Mouse (Mus musculus) gastrocnemius, postnatal 4 days (tissue): ENCODE results near the gene Lrch1. TPM values are rescaled to one million over a fixed set of nuclear protein-coding genes. Genes with fewer than 3 reads are reported as not detected.

Experiments used
- DNase-seq, 2 experiments: peaks; one replicate each; pipeline ENCODE4 v3.0.0; 2021 to 2022; ENCODE audit warnings: low spot score in 2 of 2, mixed read lengths in 2 of 2
- total RNA-seq, 2 experiments: library from RNA; stranded (reverse); gene quantifications; 2 replicates each; pipeline ENCODE4 v1.2.3; 2021

Gene Lrch1
- total RNA-seq, 2 experiments from 2014 or later, result 20.6 to 20.7 TPM

DNA sequence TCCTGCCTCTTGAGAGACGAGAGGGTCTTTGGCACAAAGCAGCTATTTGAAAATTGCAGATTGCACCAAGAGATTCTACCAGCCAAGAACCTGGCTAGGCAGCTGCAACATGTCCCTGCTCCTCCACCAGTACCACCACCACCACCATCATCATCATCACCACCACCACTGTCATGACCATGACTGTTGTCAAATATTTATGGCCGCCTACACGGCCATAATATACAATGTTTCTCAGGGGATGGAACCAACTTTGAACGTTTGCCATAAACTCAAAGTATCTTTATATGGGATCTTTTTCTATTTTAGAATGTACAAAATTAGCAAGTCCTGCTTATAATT lies 93.9 kb downstream of the Lrch1 start:
- no peak for DNase-seq

DNA sequence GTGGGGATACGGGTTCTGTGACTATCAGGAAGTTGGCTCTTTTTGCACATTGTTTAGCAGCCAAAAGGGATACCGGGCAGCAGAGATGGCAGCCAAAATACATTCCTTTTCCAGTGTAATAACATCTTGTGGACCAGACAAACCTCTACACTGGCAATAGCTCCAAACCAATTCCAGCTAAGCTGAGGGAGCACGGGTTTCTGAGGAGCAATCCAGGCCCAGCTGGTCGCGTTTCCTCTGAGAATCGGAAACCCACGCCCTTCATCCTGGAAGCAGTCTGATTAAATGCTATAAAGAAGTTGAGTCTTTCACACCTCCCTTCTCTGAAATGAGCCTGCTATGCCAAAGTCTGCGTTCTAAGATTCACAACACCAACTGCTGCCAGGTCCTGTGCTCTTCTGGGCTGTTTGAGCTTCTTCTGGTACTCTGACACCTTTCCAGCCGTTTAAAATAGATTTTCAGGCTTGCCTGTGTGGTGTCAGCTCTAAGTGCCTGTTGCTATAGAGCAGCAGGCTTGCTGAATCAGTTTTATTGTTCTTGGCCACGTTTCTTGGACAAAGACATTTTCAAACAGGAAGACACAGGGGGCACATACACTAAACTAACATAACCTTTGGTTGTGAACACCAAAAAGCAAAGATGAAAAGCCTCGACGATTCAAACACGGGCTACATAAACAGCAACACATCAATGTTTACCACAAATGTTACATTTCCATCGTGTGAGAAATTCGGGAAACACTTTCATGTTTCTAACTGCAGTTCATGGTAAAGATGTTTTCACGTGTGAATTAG lies 94.5 kb downstream of the Lrch1 start:
- peak in 1 of 2 experiments; percentile 39 for DNase-seq

GRCm38 (mm10) chr14:74851866-74852265 lies 95.8 kb downstream of the Lrch1 start:
- DNase-seq, result no peak

GRCm38 (mm10) chr14:74849020-74849419 lies 98.7 kb downstream of the Lrch1 start:
- DNase-seq, result no peak

DNA sequence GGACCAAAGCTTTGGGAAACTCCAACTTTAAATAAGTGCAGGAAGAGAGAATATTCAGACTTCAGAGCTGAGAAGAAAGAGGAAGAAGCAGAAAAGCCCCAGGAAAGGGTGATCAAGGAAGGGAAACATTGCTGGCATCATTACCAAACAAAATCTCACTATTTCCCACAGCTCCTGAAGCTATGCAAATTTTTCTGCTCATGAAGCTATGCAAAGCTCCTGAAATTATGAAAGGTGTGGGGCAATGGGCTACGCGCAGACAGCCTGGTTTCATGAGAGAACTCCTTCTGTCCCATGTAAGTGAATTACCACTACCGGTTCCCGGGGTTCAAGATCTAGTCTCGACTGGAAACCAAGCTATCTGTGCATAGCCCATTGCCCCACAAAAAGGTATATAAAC lies 99.5 kb downstream of the Lrch1 start:
- no peak for DNase-seq

DNA sequence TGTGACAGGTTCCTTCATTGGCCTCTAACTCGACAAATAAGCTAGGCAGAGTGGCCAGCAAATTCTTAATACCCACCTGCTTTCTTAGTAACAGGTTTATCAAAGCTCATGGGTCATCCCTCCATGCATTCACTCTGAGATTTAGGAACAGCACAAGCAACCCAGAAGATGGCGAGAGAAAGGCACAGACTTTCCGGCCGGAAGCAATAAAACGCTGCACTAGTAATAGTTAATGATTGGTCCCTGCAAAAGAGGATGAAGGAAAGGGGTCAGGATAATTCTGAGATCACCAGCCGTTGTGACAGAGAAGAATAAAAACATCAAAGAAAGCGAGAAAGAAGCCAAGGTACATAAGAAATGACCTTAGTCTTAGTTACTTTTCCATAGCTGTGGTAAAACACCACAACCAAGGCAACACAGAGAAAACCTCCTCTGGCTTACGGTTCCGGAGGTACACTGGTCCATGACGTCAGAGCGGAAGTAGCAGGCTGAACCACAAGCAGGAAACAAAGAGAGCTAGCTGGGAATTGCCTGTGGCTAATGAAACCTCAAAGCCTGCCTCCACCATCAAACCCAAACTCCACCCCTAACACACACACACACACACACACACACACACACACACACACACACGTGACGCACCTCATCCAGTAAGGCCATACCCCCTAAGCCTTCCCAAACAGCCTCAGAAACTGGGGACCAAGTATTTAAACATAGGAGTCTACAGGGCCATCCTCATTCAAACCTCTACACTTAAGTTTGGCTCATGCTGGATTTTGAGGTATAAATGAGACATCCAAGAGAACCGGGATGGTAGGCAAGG lies 100.2 kb downstream of the Lrch1 start:
- DNase-seq, result no peak

DNA sequence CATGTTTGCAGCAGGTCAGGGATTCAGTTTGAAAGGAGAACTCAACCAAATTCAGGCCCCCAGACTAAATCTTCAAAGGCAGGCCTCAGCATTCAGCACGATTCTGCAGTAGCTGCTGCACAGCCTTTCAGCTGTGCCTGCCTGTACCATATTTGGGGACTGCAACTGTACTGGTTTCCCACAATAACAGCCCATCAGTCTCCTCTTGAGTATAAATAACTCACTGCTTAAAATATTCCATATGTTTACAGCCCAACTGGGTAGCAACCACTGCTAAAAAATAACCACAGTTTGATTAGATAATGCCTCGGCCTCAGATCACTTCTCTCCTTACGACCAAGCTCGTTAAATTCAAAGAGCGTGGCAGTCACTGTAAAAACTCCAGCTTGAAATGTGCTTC lies 101.0 kb downstream of the Lrch1 start:
- DNase-seq, result no peak

GRCm38 (mm10) chr14:74845661-74846274 lies 101.9 kb downstream of the Lrch1 start:
- no peak for DNase-seq

- DNase-seq, result no peak
These were observed 106.0 kb downstream of the Lrch1 start for GRCm38 (mm10) chr14:74841708-74842107.

GRCm38 (mm10) chr14:74841297-74841696 lies 106.4 kb downstream of the Lrch1 start:
- no peak for DNase-seq

DNA sequence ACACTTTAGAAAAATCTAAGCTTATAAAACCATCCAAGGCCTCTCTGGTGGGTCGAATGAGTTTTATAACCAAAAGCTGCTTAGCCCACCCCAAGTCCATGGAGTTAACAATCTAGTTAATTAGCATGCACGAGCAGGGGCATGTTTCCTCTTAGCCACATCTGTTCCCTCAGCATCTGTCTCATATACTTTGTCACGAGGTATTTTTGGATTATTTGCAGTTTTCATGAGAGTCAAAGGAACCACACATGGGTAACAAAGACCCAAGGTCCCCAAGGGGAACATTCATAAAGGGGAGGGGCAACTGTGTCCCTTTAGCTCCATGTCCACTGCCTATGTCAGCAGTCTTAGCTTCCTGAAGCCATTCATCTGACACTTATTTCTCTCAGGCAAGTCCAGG lies 106.9 kb downstream of the Lrch1 start:
- no peak for DNase-seq

- DNase-seq, result no peak
These were observed 107.3 kb downstream of the Lrch1 start for GRCm38 (mm10) chr14:74840328-74840727.

GRCm38 (mm10) chr14:74838816-74839215 lies 108.9 kb downstream of the Lrch1 start:
- DNase-seq, result no peak

GRCm38 (mm10) chr14:74835010-74835409 lies 112.7 kb downstream of the Lrch1 start:
- DNase-seq, result no peak

DNA sequence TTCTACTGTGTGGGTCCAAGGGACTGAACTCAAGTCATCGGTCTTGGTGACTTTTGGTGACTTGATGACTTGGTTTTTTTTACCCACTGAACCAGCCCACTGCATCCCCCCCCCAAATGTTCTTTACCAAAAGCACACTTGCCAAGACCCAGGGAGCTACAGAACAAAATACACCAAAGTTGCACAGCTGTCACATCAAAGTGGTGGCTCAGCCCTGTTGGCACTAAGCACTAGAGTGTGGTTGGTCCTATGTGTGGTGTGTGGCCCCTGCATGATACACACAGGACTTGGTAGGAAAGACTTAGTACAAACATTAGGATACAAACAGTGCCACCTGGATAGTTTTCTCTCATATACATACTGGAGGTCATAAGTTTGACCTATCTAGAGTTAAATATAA lies 113.5 kb downstream of the Lrch1 start:
- DNase-seq, result no peak

- DNase-seq, result no peak
These were observed 116.0 kb downstream of the Lrch1 start for GRCm38 (mm10) chr14:74831653-74832052.

DNA sequence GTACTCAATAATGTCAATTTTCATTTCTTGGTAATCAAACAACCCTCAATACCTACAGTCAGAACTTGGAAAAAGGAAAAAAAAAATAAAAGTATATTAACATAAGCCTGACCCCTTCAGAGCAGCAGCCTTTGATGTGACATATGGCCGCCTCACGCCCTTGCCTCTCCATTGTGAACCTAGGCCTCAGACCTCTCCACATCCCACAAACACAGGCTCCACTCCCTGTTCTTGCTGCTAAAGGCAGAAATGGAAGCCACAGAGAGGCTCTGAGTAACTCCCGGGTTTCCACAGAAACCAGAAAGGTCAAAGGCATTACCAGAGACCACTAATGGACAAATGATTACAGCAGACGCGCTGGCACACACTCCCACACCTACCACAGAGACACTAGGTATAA lies 116.6 kb downstream of the Lrch1 start:
- DNase-seq, result no peak

GRCm38 (mm10) chr14:74830591-74830990 lies 117.1 kb downstream of the Lrch1 start:
- no peak for DNase-seq

DNA sequence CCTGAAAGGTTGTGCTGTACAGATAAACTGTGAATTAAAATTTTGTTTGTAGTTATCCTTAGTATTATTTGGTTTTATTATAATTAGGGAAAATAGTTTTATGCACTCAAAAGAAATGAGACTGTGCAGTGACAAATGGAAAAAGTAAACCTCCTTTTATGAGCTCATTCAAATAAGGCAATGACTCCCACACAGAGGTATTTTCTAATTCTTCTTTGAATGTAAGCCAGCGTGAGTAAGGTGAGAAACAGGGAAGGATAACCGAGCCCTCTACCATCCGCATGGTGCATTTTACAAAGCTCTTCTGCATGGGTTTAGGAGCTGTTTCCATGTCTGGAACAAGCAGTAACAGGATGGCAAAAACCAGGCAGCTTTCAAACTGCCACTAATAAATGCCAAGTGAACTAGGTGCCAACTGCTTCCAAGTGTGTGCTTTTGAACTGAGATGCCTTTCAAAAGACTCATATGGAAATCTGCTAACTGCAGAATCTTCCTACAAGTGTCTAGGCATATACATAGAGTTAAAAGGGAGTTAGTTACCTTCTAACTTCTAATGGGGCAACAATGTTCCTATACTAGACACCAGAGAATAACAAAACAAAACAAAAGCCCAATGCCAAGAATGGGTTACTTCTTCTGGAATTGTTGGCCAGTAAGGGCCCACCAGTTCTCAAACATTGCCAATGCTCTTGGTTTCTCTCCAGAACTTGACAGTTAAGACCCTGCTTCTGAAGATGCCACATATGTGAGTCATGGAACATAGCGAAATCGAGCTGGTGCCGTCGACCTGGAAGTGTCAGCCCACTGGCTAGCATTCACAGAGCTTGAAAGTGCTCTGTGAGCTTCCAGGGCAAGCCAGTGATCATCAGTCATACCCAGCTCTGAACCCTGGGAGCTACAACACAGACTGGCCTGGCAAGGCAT lies 124.7 kb downstream of the Lrch1 start:
- DNase-seq, result peak in 1 of 2 experiments; percentile 23

GRCm38 (mm10) chr14:74822048-74822447 lies 125.6 kb downstream of the Lrch1 start:
- no peak for DNase-seq
